8 mouse cellular contexts compared by ENCODE assay signal in the genomic region with DNA sequence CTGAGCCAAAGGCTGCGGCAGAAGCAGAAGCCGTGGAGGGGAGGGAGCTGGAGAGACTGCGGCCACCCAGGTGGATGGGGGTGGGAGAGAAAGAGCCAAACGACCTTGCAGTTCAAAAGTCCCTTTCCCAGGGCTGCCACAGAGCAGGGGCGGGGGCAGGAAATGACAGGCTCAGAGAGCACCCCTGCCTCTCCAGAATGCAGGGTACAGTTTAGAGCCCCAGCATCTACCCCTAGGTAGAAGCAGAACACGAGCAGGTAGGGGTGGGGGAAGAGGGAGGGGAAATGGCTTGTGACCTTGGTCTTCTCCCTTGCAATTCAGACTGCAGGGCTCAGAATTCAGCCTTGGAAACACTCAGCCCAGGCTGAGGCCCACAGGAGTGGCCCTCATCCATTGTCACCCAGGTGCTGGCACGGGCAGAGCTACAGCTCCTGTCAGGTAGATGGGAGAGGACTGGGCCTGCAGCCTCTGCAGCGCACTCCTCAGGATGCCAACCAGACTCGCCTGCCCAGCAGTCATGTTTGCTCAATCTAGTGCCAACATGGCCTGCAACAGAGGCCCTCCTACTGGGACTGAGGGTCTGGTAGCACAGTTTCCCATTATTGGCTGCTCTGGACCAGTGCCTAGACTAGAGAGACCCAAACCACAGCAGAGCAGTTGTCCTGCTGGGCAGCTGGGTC. TPM values are rescaled to one million over a fixed set of nuclear protein-coding genes. Genes with fewer than 3 reads are reported as not detected.
A peak's percentile ranks its signal among the peaks of the same experiment; 100 is the strongest.
DNase-seq lines count a peak whose midpoint lies in the region; ATAC-seq lines count a peak whose summit lies in the region.

No protein-coding gene starts in this region.

- H3K4me2 ChIP-seq in heart, embryonic 13.5 days, result no peak overlapping the region
- no peak overlapping the region for H3K4me2 ChIP-seq in hindbrain, embryonic 16.5 days (ENCODE audit: low read length)

- H3K4me3 ChIP-seq in heart, embryonic 13.5 days, result no peak overlapping the region
- no peak overlapping the region for H3K4me3 ChIP-seq in hindbrain, embryonic 16.5 days (ENCODE audit: low read length)

- 39% methylated on average over 8 of the region's 9 CpGs for WGBS in heart, embryonic 13.5 days
- WGBS in hindbrain, embryonic 16.5 days, result 28% methylated on average over 9 of the region's 9 CpGs

- peak overlapping the region; percentile 42 for H3K9ac ChIP-seq in heart, embryonic 13.5 days
- peak overlapping the region; percentile 9; the same call in 1 of the 2 replicates for H3K9ac ChIP-seq in hindbrain, embryonic 16.5 days (ENCODE audit: low read depth, low read length)

- H3K27ac ChIP-seq in heart, embryonic 13.5 days (replicated peaks), result no peak overlapping the region
- H3K27ac ChIP-seq in hindbrain, embryonic 16.5 days (ENCODE audit: low read depth, low read length), result peak overlapping the region; percentile 36; the same call in 1 of the 2 replicates

- 0 out of 2 replicates have a peak, but pooled peaks cover 6% of the 10 kb centered on the region for H3K27me3 ChIP-seq in heart, embryonic 13.5 days (replicated peaks)
- no peaks in the 10 kb centered on the region for H3K27me3 ChIP-seq in hindbrain, embryonic 16.5 days (replicated peaks; ENCODE audit: control insufficient read depth, insufficient read depth, low read length)

- intact Hi-C loops in heart, postnatal 14 days (cut with DNase I), result no loop called here

- H3K9me3 ChIP-seq in heart, embryonic 13.5 days, result no peaks in the 10 kb centered on the region
- H3K9me3 ChIP-seq in hindbrain, embryonic 16.5 days (ENCODE audit: control insufficient read depth, low read length), result no peaks in the 10 kb centered on the region

- no peak for ATAC-seq in heart, embryonic 13.5 days (ENCODE audit: extremely low read depth, insufficient number of reproducible peaks, low FRiP score, low TSS enrichment)
- ATAC-seq in hindbrain, embryonic 16.5 days, result no peak

- no peak for DNase-seq in heart, postnatal 14 days
- DNase-seq in cerebellum, adult 8-10 months, result peak; percentile 47
- peak; percentile 49 for DNase-seq in liver
- peak; percentile 72 for DNase-seq in yolk sac, embryonic 10.5 days (ENCODE audit: low spot score)
- no peak for DNase-seq in right cerebral cortex, postnatal 25 days
- DNase-seq in left cerebral cortex, adult 11 months (ENCODE audit: low spot score), result no peak

- peaks cover 11% of the 10 kb centered on the region; the same call in 1 of the 2 replicates for H3K36me3 ChIP-seq in heart, embryonic 13.5 days
- no peaks in the 10 kb centered on the region for H3K36me3 ChIP-seq in hindbrain, embryonic 16.5 days (ENCODE audit: control insufficient read depth, insufficient read depth, low read length)

- H3K4me1 ChIP-seq in heart, embryonic 13.5 days, result peaks cover 37% of the 10 kb centered on the region
- peaks cover 28% of the 10 kb centered on the region for H3K4me1 ChIP-seq in hindbrain, embryonic 16.5 days (ENCODE audit: control insufficient read depth, insufficient read depth, low read depth, low read length)

RNA-seq across cellular contexts. Expression of a gene that starts 17.7 kb away (rescaled TPM):
- 10.2 and 10.6 TPM in 2 replicates for polyA plus RNA-seq in heart, embryonic 13.5 days (2015; fragmentation: Nextera tagmentation; extraction: Ambion mirVana)
- total RNA-seq in heart, postnatal 14 days (2021), result 10 to 100 TPM; 41.0 to 45.9 TPM
- 2.9 and 3.5 TPM in 2 replicates for polyA plus RNA-seq in hindbrain, embryonic 16.5 days (2015; fragmentation: Nextera tagmentation; extraction: Ambion mirVana)

RNA-seq across cellular contexts. Expression of a gene that starts 36.3 kb away (rescaled TPM):
- polyA plus RNA-seq in heart, embryonic 13.5 days (2015; fragmentation: Nextera tagmentation; extraction: Ambion mirVana), result 4.3 and 4.5 TPM in 2 replicates
- total RNA-seq in heart, postnatal 14 days (2021), result 10 to 100 TPM; 44.8 to 49.3 TPM
- 10.1 TPM in 2 replicates for polyA plus RNA-seq in hindbrain, embryonic 16.5 days (2015; fragmentation: Nextera tagmentation; extraction: Ambion mirVana)

Comparison
In these comparisons a context has a peak if more than half of its experiments do, and no peak if none do; other contexts are left out.
1. DNase-seq: peak in cerebellum, adult 8-10 months (single experiment), liver (single experiment) and yolk sac, embryonic 10.5 days (single experiment); none in heart, postnatal 14 days (0 of 2), right cerebral cortex, postnatal 25 days (single experiment) and left cerebral cortex, adult 11 months (single experiment).